Mouse (Mus musculus) cortical plate, adult 2 months (tissue): ENCODE data around the gene Capns1.

Experiments
- CTCF ChIP-seq: fragments of 200-500 bp; IDR thresholded peaks from 2 replicates; pipeline ENCODE4 v1.5.1; 2011; ENCODE audit warnings: mild to moderate bottlenecking, control low read depth, low read length; ENCODE audit not compliant: insufficient read depth; ENCODE audit errors: extremely low read depth
- POLR2A ChIP-seq: fragments of 200-500 bp; IDR thresholded peaks from 2 replicates; pipeline ENCODE4 v1.6.1; 2011; ENCODE audit warnings: mild to moderate bottlenecking, low read length, control low read depth; ENCODE audit not compliant: insufficient read depth; ENCODE audit errors: extremely low read depth

- TF ChIP-seq POLR2A (no peak), CTCF (peak; percentile 36)
Observed at GRCm38 (mm10) chr7:30163113-30163512, 35.5 kb downstream of the Capns1 start.
